Mouse (Mus musculus) E14TG2a.4 (cell line): ENCODE measurements around the gene Csrnp1.
A peak's percentile ranks its signal among the peaks of the same experiment; 100 is the strongest.

Experiments
- H3K27me3 ChIP-seq: 2 replicates; pipeline ENCODE4 v1.6.1; 2014; ENCODE audit warnings: low read length, control low read depth; ENCODE audit not compliant: insufficient read depth
- H3K36me3 ChIP-seq: 2 replicates; pipeline ENCODE4 v1.6.1; 2014; ENCODE audit warnings: low read length, control low read depth; ENCODE audit not compliant: insufficient read depth
- H3K4me1 ChIP-seq: replicated peaks from 2 replicates; pipeline ENCODE4 v1.6.1; 2014; ENCODE audit warnings: low read depth, low read length, control low read depth
- H3K4me3 ChIP-seq: replicated peaks from 2 replicates; pipeline ENCODE4 v1.5.1; 2014; ENCODE audit warnings: mild to moderate bottlenecking, low read length
- H3K9me3 ChIP-seq: 2 replicates; pipeline ENCODE4 v1.6.1; 2014; ENCODE audit warnings: low read length, control low read depth
- CTCF ChIP-seq: conservative IDR thresholded peaks from 2 replicates; pipeline ENCODE4 v1.5.1; 2014; ENCODE audit warnings: low read length
- NANOG ChIP-seq: IDR thresholded peaks from 2 replicates; pipeline ENCODE4 v1.6.1; 2014; ENCODE audit warnings: borderline replicate concordance, low read length, mixed read lengths
- POU5F1 ChIP-seq: IDR thresholded peaks from 2 replicates; pipeline ENCODE4 v1.6.1; 2014; ENCODE audit warnings: low read length, borderline replicate concordance

The Csrnp1 gene

GRCm38 (mm10) chr9:120009226-120009841 lies 24.9 kb upstream of the Csrnp1 start:
- H3K4me3 ChIP-seq, result no peak overlapping the region
- no peaks in the 10 kb centered on the region for H3K9me3 ChIP-seq

GRCm38 (mm10) chr9:120007833-120008232 lies 23.4 kb upstream of the Csrnp1 start:
- no peaks in the 10 kb centered on the region for H3K27me3 ChIP-seq
- TF ChIP-seq POU5F1 (no peak), CTCF (peak; percentile 74), NANOG (no peak)
- 0 out of 2 replicates have a peak overlapping the region, but pooled peaks have one; percentile 26 for H3K4me3 ChIP-seq
- no peaks in the 10 kb centered on the region for H3K36me3 ChIP-seq
- H3K4me1 ChIP-seq, result peaks cover 89% of the 10 kb centered on the region
- no peaks in the 10 kb centered on the region for H3K9me3 ChIP-seq

More at GRCm38 (mm10) chr9:120009226-120009841, 24.9 kb upstream of the Csrnp1 start:
- TF ChIP-seq CTCF (no peak), NANOG (peak; percentile 42; the same call in 1 of the 2 replicates), POU5F1 (no peak)
- Histone ChIP-seq H3K27me3 (peaks cover 5% of the 10 kb centered on the region; the same call in 1 of the 2 replicates), H3K36me3 (no peaks in the 10 kb centered on the region), H3K4me1 (peaks cover 91% of the 10 kb centered on the region)

- Histone ChIP-seq H3K36me3 (no peaks in the 10 kb centered on the region), H3K4me1 (peaks cover 92% of the 10 kb centered on the region), H3K4me3 (0 out of 2 replicates have a peak overlapping the region, but pooled peaks have one; percentile 3), H3K9me3 (no peaks in the 10 kb centered on the region), H3K27me3 (no peaks in the 10 kb centered on the region)
- no peak for TF ChIP-seq CTCF
- TF ChIP-seq POU5F1, result no peak
- no peak for TF ChIP-seq NANOG
These were observed 21.5 kb upstream of the Csrnp1 start for GRCm38 (mm10) chr9:120005936-120006335.

- peak overlapping the region; percentile 74 for H3K4me3 ChIP-seq
- H3K27me3 ChIP-seq, result peaks cover 8% of the 10 kb centered on the region; the same call in 1 of the 2 replicates
- no peaks in the 10 kb centered on the region for H3K36me3 ChIP-seq
- TF ChIP-seq POU5F1, result no peak
- H3K4me1 ChIP-seq, result peaks cover 86% of the 10 kb centered on the region
- no peaks in the 10 kb centered on the region for H3K9me3 ChIP-seq
These were observed 18.4 kb upstream of the Csrnp1 start for GRCm38 (mm10) chr9:120002893-120003292.

- H3K4me3 ChIP-seq, result peak overlapping the region; percentile 74
- peaks cover 8% of the 10 kb centered on the region; the same call in 1 of the 2 replicates for H3K27me3 ChIP-seq
- TF ChIP-seq CTCF, result no peak
- TF ChIP-seq POU5F1, result no peak
- TF ChIP-seq NANOG, result no peak
- H3K36me3 ChIP-seq, result no peaks in the 10 kb centered on the region
- H3K9me3 ChIP-seq, result no peaks in the 10 kb centered on the region
- peaks cover 81% of the 10 kb centered on the region for H3K4me1 ChIP-seq
These were observed 17.7 kb upstream of the Csrnp1 start for GRCm38 (mm10) chr9:120001945-120002725.

GRCm38 (mm10) chr9:120000761-120001160 lies 16.3 kb upstream of the Csrnp1 start:
- peaks cover 8% of the 10 kb centered on the region; the same call in 1 of the 2 replicates for H3K27me3 ChIP-seq
- no peaks in the 10 kb centered on the region for H3K9me3 ChIP-seq
- H3K4me3 ChIP-seq, result no peak overlapping the region
- H3K36me3 ChIP-seq, result no peaks in the 10 kb centered on the region
- TF ChIP-seq NANOG, result no peak
- TF ChIP-seq CTCF, result no peak
- TF ChIP-seq POU5F1, result no peak
- peaks cover 78% of the 10 kb centered on the region for H3K4me1 ChIP-seq

- H3K36me3 ChIP-seq, result no peaks in the 10 kb centered on the region
- H3K9me3 ChIP-seq, result no peaks in the 10 kb centered on the region
- H3K27me3 ChIP-seq, result peaks cover 11% of the 10 kb centered on the region; the same call in 1 of the 2 replicates
- no peak for TF ChIP-seq CTCF
- no peak for TF ChIP-seq NANOG
- TF ChIP-seq POU5F1, result no peak
- peaks cover 80% of the 10 kb centered on the region for H3K4me1 ChIP-seq
- no peak overlapping the region for H3K4me3 ChIP-seq
These were observed 15.2 kb upstream of the Csrnp1 start for GRCm38 (mm10) chr9:119999636-120000035.

- Histone ChIP-seq H3K9me3 (no peaks in the 10 kb centered on the region), H3K4me1 (peaks cover 80% of the 10 kb centered on the region), H3K27me3 (peaks cover 11% of the 10 kb centered on the region; the same call in 1 of the 2 replicates), H3K36me3 (no peaks in the 10 kb centered on the region), H3K4me3 (no peak overlapping the region)
- TF ChIP-seq POU5F1, result no peak
- no peak for TF ChIP-seq CTCF
- no peak for TF ChIP-seq NANOG
These were observed 14.3 kb upstream of the Csrnp1 start for GRCm38 (mm10) chr9:119998776-119999175.

- H3K4me1 ChIP-seq, result peaks cover 82% of the 10 kb centered on the region
- TF ChIP-seq NANOG (no peak), POU5F1 (no peak), CTCF (no peak)
- no peak overlapping the region for H3K4me3 ChIP-seq
- peaks cover 22% of the 10 kb centered on the region for H3K27me3 ChIP-seq
- H3K9me3 ChIP-seq, result no peaks in the 10 kb centered on the region
- H3K36me3 ChIP-seq, result no peaks in the 10 kb centered on the region
These were observed 11.6 kb upstream of the Csrnp1 start for GRCm38 (mm10) chr9:119996080-119996479.
